Mouse (Mus musculus) brain, embryonic 18.5 days (tissue): ENCODE results near the gene Mbd6.
A peak's percentile ranks its signal among the peaks of the same experiment; 100 is the strongest.

Experiments used
- DNase-seq: peaks from one replicate; pipeline ENCODE4 v3.0.0-alpha.2; 2012; ENCODE audit warnings: low read depth, low spot score

Mbd6 gene

DNA sequence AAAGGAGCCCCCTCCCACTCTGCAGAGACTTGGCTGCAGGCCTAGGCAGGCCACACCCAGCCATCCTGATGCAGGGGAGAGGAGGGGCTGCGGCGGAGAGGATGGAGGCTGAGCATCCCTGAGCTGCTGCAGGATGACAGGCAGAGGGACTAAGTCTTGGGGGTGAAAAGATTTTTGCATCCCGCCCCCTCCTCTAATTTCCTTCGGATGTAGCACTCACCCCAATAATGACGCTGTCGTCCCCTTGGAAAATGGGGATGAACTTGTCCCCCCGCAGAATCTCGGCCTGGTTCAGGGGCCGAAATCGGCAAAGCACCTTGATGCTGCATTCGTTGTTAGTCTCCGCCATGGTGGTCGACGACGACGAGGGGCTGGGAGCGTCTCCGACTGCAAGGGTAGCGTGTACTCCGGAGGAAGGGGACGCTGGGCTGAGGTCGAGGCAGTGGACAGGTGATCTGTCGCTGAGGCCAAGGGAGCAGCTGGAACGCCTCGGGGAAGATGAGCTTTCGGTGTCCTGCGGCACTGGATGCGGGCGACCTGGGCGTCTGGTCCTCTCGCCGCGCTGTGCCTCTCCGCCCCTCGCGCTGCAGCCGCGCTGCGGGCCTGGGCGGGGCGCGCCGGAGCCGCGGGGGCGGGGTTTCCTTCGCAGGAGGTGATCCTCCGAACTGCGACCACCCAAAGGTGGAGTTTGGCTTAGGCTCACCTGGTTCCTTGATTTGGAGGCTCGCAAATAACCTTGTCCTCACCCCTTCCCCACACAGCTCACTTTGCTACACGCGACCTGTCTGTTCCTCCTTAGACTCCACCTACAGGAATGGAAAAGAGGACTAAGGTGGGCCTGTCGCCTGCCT is 26.0 kb downstream of the Mbd6 start, which contains the start of gene Kif5a:
TSS of gene Kif5a (minus strand) at position 801 of the 851 bp plus-strand sequence.
- peak; percentile 34 for DNase-seq

GRCm38 (mm10) chr10:127261706-127262547 is 26.9 kb downstream of the Mbd6 start:
- no peak for DNase-seq

GRCm38 (mm10) chr10:127258489-127258888 is 30.3 kb downstream of the Mbd6 start:
- DNase-seq = no peak

GRCm38 (mm10) chr10:127257790-127258189 is 31.0 kb downstream of the Mbd6 start:
- no peak for DNase-seq

GRCm38 (mm10) chr10:127255625-127256345 is 33.0 kb downstream of the Mbd6 start:
- DNase-seq = no peak

DNA sequence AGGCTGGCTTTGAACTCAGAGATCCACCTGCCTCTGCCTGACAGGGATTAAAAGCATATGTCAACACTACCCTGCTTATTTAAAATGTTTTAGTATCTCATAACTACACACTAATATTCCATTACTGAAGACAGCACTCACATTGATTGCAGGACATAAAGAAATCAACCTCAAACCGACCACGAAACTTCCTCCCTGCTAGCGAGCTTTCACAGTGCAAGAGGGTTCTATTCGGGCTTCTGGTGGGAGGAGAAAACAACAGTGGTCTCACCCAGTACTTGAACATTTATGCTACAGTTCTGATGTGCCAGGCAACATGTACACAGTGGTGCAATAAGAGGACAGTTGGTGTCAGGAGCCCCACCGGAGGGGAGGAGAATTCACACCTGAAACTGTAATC is 38.0 kb downstream of the Mbd6 start:
- DNase-seq = no peak

GRCm38 (mm10) chr10:127238241-127238824 is 50.5 kb downstream of the Mbd6 start:
- DNase-seq = no peak

- no peak for DNase-seq
Measured at GRCm38 (mm10) chr10:127236541-127236940, 52.3 kb downstream of the Mbd6 start.

GRCm38 (mm10) chr10:127233141-127233540 is 55.7 kb downstream of the Mbd6 start:
- DNase-seq = no peak
